Mouse (Mus musculus) liver, postnatal 0 days (tissue): ENCODE measurements at regions not wholly inside any gene's neighbourhood (a gene's known extent, or its start where the extent isn't known, plus 50 kb on each side); places are given as distances from the start of the nearest gene placed in this dataset.
A peak's percentile ranks its signal among the peaks of the same experiment; 100 is the strongest.

ENCODE experiments used
- ATAC-seq: fragments of 200-750 bp; cut with Nextera tagmentation; 2 replicates; pipeline ENCODE4 v1.8.0; 2017; ENCODE audit warnings: mild to moderate bottlenecking, moderate library complexity
- DNase-seq: peaks from one replicate; pipeline ENCODE4 v3.0.0-alpha.2; 2016
- H3K27ac ChIP-seq: fragments of 300-500 bp; sonication (generic); 2 replicates; pipeline ENCODE4 v1.5.1; 2014; ENCODE audit warnings: antibody characterized with exemption, moderate library complexity, mild to moderate bottlenecking, low read depth
- H3K27me3 ChIP-seq: fragments of 300-500 bp; sonication (generic); 2 replicates; pipeline ENCODE4 v1.6.1; 2014; ENCODE audit warnings: low read length, control low read depth, mixed read lengths; ENCODE audit not compliant: insufficient read depth
- H3K36me3 ChIP-seq: fragments of 300-500 bp; sonication (generic); replicated peaks from 2 replicates; pipeline ENCODE4 v1.6.1; 2014; ENCODE audit warnings: mild to moderate bottlenecking, control low read depth, low read length, moderate library complexity, mixed read lengths; ENCODE audit not compliant: insufficient read depth
- H3K4me1 ChIP-seq: fragments of 300-500 bp; sonication (generic); 2 replicates; pipeline ENCODE4 v1.6.1; 2014; ENCODE audit warnings: antibody characterized with exemption, mild to moderate bottlenecking, control low read depth; ENCODE audit not compliant: insufficient read depth
- H3K4me2 ChIP-seq: fragments of 300-500 bp; sonication (generic); 2 replicates; pipeline ENCODE4 v1.6.1; 2014; ENCODE audit warnings: low read depth, mild to moderate bottlenecking, low read length, moderate library complexity, mixed read lengths
- H3K4me3 ChIP-seq: fragments of 300-500 bp; sonication (generic); 2 replicates; pipeline ENCODE4 v1.5.1; 2014; ENCODE audit warnings: low read depth, low read length
- H3K9ac ChIP-seq: fragments of 300-500 bp; sonication (generic); replicated peaks from 2 replicates; pipeline ENCODE4 v1.6.1; 2014; ENCODE audit warnings: mild to moderate bottlenecking, moderate library complexity
- H3K9me3 ChIP-seq: fragments of 300-500 bp; sonication (generic); 2 replicates; pipeline ENCODE4 v1.6.1; 2016; ENCODE audit warnings: mild to moderate bottlenecking, control low read depth, low read length, mixed read lengths
- CTCF ChIP-seq: sonication (generic); IDR thresholded peaks from 2 replicates; pipeline ENCODE4 v1.5.1; 2016; ENCODE audit warnings: antibody characterized with exemption, low read depth
- EP300 ChIP-seq: IDR thresholded peaks from 2 replicates; pipeline ENCODE4 v1.6.1; 2016; ENCODE audit warnings: antibody characterized with exemption, low read depth, mild to moderate bottlenecking
- WGBS: fragments of 180-500 bp; shearing (Covaris S2); extraction: QIAGEN DNeasy Blood & Tissue Kit; methylation state at CpG from one replicate; pipeline ENCODE4 v1.1.7; 2014; ENCODE audit not compliant: insufficient replicate concordance; 5-methylcytosine and 5-hydroxymethylcytosine counted together

DNA sequence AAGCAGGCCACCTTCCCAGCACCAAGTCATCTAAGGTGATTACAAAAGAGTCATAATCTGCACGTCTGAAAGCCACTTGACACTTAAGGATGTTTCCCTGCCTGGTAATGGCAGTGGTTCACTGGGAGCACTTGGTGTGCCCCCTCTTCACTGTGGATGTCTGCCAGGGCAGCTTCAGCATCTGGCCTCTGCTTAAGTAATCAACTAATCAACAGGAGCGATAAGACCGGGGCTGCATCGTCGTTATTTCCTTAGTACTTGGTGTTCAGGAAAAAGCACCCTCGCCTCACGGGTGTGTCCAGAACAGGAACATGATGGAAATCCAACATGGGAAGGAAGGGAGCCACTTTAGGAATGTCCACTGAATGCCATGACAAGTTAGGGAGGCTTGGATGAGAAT lies 97.1 kb upstream of the Plcb4 start:
- WGBS = 56% methylated on average over 7 of the region's 7 CpGs

DNA sequence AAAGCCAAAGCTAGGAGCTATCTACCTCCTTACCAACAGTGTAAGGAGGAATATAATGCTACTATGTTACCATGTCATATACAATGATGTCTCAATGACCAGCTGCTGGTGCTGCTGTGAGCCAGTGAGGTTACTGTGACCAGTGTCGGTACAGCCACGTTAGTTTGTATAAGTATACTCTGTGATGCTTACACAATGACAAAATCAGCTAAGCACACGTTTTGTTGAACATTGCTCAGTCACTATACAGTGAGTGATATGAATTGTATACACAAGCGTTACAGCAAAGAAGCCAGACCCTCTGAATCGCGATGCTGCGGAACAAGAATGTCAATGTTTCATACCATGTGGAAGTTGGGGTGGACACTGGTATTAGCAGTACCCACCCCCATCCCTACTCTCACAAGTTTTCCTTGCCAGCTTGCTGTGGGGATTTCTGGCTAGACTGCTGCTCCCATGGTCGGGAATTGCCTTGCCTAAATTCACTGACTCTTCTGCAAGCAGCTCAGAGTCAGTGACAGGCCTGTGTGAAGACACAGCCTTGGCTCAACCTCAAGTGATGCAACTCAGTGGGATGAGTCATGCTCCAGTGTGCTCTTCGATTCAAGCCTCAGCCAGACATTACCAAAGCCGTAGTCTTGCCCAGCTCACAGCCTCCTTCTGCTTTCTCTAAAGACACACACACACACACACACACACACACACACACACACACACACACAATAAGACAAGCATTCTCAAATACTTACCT lies 96.5 kb upstream of the Plcb4 start:
- peak; percentile 59 for DNase-seq
- Histone ChIP-seq H3K27me3 (no peaks in the 10 kb centered on the region), H3K4me2 (no peak overlapping the region), H3K4me3 (no peak overlapping the region), H3K4me1 (no peaks in the 10 kb centered on the region; the same call in 1 of the 2 replicates), H3K9ac (no peak overlapping the region), H3K27ac (no peak overlapping the region), H3K9me3 (peaks cover 3% of the 10 kb centered on the region; the same call in 1 of the 2 replicates), H3K36me3 (no peaks in the 10 kb centered on the region)
- WGBS = 67% methylated on average over 10 of the region's 10 CpGs
- peak; percentile 82 for ATAC-seq
- no peak for TF ChIP-seq EP300
- no peak for TF ChIP-seq CTCF

More for the DNA sequence above, 97.1 kb upstream of the Plcb4 start:
- Histone ChIP-seq H3K9me3 (peaks cover 3% of the 10 kb centered on the region; the same call in 1 of the 2 replicates), H3K9ac (no peak overlapping the region), H3K4me2 (no peak overlapping the region), H3K4me3 (no peak overlapping the region), H3K36me3 (no peaks in the 10 kb centered on the region), H3K27ac (no peak overlapping the region), H3K27me3 (no peaks in the 10 kb centered on the region), H3K4me1 (no peaks in the 10 kb centered on the region; the same call in 1 of the 2 replicates)
- ATAC-seq = no peak
- DNase-seq = no peak
- TF ChIP-seq EP300 (no peak), CTCF (no peak)

DNA sequence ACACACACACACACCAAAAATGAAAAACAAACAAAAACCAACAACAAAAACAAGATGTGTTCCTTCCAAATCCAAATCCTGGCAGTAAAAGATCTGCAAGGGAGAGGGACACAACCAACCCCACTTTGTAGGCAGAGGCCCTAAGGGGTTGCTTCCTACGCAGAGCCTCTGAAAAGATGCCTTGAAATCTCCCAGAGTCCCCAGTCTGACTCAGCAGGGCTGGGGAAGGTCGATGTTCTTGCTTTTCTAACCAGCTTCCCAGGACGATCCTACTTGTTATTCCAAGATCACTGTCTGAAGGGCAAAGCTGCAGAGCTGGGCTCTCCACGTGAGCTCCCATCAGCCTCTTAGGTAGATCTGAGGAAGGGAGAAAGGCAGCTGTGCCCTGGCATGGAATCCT lies 94.6 kb upstream of the Plcb4 start:
- no peak overlapping the region for H3K4me3 ChIP-seq
- 73% methylated on average over 4 of the region's 4 CpGs for WGBS
- H3K9me3 ChIP-seq = no peaks in the 10 kb centered on the region; the same call in 1 of the 2 replicates
- no peaks in the 10 kb centered on the region; the same call in 1 of the 2 replicates for H3K4me1 ChIP-seq
- TF ChIP-seq CTCF (no peak), EP300 (no peak)
- no peak overlapping the region for H3K9ac ChIP-seq
- no peak overlapping the region for H3K27ac ChIP-seq
- no peak overlapping the region for H3K4me2 ChIP-seq
- DNase-seq (no peak), ATAC-seq (no peak)
- no peaks in the 10 kb centered on the region for H3K27me3 ChIP-seq
- H3K36me3 ChIP-seq = no peaks in the 10 kb centered on the region

DNA sequence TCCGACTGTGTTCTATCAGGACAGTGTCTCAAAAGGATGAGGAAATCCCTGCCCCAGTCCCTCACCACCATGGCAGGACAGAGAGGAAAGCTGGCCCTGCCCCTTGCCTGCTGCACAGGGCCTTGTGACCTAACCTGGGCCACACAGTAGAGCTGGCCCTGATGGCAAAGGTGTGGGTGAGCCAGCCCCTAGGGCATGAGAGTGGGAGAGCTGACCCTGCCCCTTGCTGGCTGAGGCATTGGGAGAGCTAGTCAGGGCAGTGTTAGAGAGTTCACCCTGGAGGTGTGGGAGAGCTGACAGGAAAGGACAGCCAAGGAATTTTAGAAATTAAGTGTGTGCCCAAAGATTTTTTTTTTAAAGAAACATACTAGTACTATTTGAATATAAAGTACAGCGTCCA lies 90.5 kb upstream of the Plcb4 start:
- Histone ChIP-seq H3K9me3 (no peaks in the 10 kb centered on the region), H3K4me3 (no peak overlapping the region), H3K4me1 (no peaks in the 10 kb centered on the region), H3K36me3 (no peaks in the 10 kb centered on the region), H3K27ac (no peak overlapping the region), H3K27me3 (no peaks in the 10 kb centered on the region), H3K9ac (no peak overlapping the region), H3K4me2 (no peak overlapping the region)
- TF ChIP-seq CTCF (no peak), EP300 (no peak)
- WGBS = 78% methylated on average over 2 of the region's 2 CpGs
- DNase-seq = no peak
- no peak for ATAC-seq

DNA sequence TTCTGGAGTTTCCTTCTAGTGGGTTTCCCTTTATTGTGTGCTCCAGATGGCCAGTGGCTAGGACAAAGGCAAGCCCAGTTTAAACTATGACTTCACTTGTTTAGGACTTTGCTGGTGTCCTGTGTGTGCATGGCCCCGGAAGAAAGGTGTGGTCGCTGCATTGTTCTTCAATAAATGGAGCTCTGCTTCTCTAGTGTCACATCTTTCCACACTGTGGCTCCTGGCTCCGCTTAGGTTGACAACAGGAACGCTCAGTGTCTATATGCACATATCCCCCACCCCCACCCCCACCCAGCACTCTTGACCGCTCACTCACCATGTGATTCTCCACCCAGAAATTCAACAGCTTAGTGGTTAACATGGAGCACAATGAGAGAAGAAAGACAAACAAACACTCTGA lies 87.2 kb upstream of the Plcb4 start:
- Histone ChIP-seq H3K9me3 (no peaks in the 10 kb centered on the region), H3K4me3 (no peak overlapping the region), H3K27ac (no peak overlapping the region), H3K9ac (no peak overlapping the region), H3K27me3 (no peaks in the 10 kb centered on the region), H3K4me1 (no peaks in the 10 kb centered on the region), H3K36me3 (no peaks in the 10 kb centered on the region), H3K4me2 (no peak overlapping the region)
- no peak for ATAC-seq
- 52% methylated on average over 5 of the region's 5 CpGs for WGBS
- TF ChIP-seq CTCF (no peak), EP300 (no peak)
- DNase-seq = no peak

DNA sequence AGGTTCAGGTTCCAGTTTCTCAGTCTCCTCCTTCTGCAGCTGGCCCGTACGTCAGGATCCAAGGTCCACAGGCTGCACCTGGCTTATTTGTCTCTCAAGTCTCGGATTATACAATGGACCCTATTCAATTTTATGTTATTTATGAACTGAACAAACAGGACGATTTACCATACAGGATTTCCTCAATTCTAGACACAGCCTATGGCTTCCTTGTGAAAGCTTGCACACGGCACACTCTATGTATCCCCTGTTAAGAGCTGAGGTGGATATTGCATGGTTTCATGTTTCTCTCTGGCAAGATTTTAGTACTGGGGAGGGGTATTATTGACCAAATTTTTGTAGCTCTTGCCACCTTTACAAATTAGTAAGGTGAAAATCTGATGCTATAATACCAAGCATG lies 81.6 kb upstream of the Plcb4 start:
- DNase-seq = no peak
- 72% methylated on average over 5 of the region's 5 CpGs for WGBS
- no peak for TF ChIP-seq CTCF
- no peak for TF ChIP-seq EP300
- no peak overlapping the region for H3K9ac ChIP-seq
- no peaks in the 10 kb centered on the region for H3K9me3 ChIP-seq
- H3K4me3 ChIP-seq = no peak overlapping the region
- H3K27ac ChIP-seq = no peak overlapping the region
- H3K27me3 ChIP-seq = no peaks in the 10 kb centered on the region
- H3K4me1 ChIP-seq = no peaks in the 10 kb centered on the region
- no peak overlapping the region for H3K4me2 ChIP-seq
- no peaks in the 10 kb centered on the region for H3K36me3 ChIP-seq
- ATAC-seq = no peak

DNA sequence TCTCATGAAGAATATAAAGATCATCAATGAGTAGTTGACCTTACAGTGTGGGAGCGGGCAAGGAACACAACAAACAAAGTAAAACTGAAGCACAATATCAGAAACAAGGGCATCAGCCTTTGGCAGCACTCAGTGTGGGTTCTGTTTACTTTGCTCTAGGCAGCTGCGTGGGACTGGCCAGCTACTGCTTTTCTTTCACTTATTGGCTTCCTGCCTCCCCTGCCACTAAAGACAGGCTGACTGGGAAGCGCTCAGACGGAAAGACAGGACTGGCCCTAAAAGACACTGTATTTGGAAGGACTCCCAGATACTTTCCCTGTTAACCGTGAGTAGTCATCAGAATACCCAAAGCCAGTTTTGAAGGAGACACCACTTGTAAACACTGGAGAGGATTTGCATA lies 80.7 kb upstream of the Plcb4 start:
- 48% methylated on average over 5 of the region's 5 CpGs for WGBS
- DNase-seq (no peak), ATAC-seq (no peak)
- TF ChIP-seq EP300 = no peak
- TF ChIP-seq CTCF = no peak
- no peak overlapping the region for H3K4me2 ChIP-seq
- H3K27me3 ChIP-seq = no peaks in the 10 kb centered on the region
- no peak overlapping the region for H3K4me3 ChIP-seq
- H3K9ac ChIP-seq = no peak overlapping the region
- H3K9me3 ChIP-seq = no peaks in the 10 kb centered on the region
- no peaks in the 10 kb centered on the region for H3K36me3 ChIP-seq
- H3K4me1 ChIP-seq = no peaks in the 10 kb centered on the region
- H3K27ac ChIP-seq = no peak overlapping the region
